Mouse (Mus musculus) brain, embryonic 14.5 days (tissue): ENCODE results near the gene Sbno2.

Experiments
- CTCF ChIP-seq: fragments of 200-500 bp; IDR thresholded peaks from 2 replicates; pipeline ENCODE4 v1.5.1; 2012; ENCODE audit warnings: inconsistent platforms, mild to moderate bottlenecking, moderate library complexity, borderline replicate concordance; ENCODE audit not compliant: insufficient read depth, insufficient read length; ENCODE audit errors: extremely low read depth
- POLR2A ChIP-seq: fragments of 200-500 bp; IDR thresholded peaks from 2 replicates; pipeline ENCODE4 v1.6.1; 2012; ENCODE audit warnings: mild to moderate bottlenecking, inconsistent platforms, borderline replicate concordance; ENCODE audit not compliant: poor library complexity, insufficient read depth, insufficient read length, severe bottlenecking; ENCODE audit errors: extremely low read depth

GRCm38 (mm10) chr10:80027681-80028520 lies 77.5 kb downstream of the Sbno2 start:
- TF ChIP-seq POLR2A (no peak), CTCF (no peak)
